Mouse (Mus musculus) spleen, adult 2 months (tissue): ENCODE data around the gene Zbtb8a.

ENCODE experiments used
- CTCF ChIP-seq: fragments of 200-500 bp; IDR thresholded peaks from 2 replicates; pipeline ENCODE4 v1.5.1; 2011; ENCODE audit warnings: mild to moderate bottlenecking, inconsistent platforms; ENCODE audit not compliant: insufficient read depth, insufficient read length, insufficient replicate concordance; ENCODE audit errors: extremely low read depth
- POLR2A ChIP-seq: fragments of 200-500 bp; IDR thresholded peaks from 2 replicates; pipeline ENCODE4 v1.6.1; 2011; ENCODE audit warnings: low read depth, low read length, inconsistent platforms

GRCm38 (mm10) chr4:129394089-129394870 is 16.4 kb upstream of the Zbtb8a start:
- TF ChIP-seq CTCF (no peak), POLR2A (no peak)
